Mouse (Mus musculus) retina, adult 2 months (tissue): ENCODE measurements around the gene Aspn.

ENCODE experiments used
- DNase-seq: peaks from one replicate; pipeline ENCODE4 v3.0.0-alpha.2; 2012; ENCODE audit warnings: low read depth, low spot score

Aspn gene

DNA sequence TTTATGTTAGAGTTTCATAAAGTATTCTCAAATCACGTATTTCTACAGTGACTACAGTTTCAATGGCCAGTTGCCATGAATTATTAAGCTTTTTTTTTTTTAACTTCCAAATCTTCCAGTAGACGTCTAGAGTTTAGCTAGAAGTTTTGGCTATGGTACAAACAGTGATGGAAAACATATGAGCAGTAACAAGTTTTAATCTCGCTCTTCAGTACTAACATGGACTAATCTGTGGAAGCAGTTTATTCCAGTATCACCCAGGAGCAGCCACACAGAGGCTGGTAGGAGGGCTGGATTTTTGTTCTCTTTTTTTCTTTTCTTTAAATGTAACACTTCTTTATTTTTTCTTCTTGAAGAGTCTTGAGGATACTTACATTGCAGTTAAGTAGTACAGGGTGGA lies at the start of gene Aspn:
TSS of gene Aspn (plus strand) at position 165 of the 400 bp plus-strand sequence.
- DNase-seq = no peak

DNA sequence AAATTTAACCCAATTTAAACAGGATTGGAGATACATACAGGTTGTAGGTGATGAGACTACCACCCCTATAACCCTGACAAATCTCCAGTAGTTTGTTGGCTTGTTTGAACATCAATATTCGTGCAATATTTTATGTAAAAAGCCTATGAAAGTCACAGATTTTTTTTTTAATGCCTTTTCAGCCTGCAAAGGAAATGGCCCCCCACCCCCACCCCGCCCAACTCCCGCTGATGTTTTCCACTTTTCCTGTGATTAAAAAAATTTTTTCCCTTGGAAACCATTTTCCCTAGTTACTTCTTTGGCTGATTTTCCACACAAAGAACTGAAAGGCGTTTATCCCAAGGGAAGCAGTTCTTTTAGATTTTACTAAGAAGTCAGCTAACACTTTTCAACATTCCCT lies 39.7 kb upstream of the Aspn start, which contains the start of gene Ecm2:
TSS of gene Ecm2 (plus strand) at position 301 of the 400 bp plus-strand sequence.
- DNase-seq = no peak

DNA sequence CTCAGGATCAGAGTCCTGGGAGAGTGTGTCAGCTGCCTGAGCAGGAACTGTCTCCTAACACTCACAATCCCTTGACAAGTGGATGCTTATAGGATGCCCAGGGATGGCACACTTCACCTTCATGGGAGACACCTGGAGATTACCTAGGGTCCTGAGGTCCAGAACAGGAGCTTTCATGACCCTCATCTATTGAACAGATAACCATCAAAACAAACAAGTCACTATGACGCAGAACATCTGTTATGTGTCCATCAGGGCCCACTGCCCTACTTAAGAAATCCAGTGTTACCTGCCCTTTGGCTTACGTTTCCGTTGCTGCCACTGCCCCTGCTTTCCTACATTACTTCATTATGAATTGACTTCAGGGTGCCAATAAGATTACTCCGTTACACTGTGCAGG lies 38.5 kb upstream of the Aspn start:
- no peak for DNase-seq

DNA sequence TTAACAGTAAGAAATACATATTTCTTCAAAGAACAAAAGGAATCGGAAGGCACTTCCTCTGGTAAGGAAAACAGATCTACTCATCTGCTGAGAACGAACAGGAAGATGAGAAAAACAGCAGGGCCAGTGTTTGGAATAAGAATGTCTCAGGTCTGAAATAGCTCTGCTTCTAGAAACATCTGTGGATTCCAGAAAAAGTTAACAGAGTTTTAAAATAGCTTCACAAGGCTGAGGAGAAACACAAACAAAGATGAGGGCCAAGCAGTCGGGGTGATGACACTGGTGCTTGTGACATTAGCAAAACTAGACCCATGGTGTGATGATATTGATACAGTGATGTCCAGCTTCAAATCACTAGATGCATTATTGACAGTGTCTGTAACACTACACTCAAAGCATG lies 37.1 kb upstream of the Aspn start:
- DNase-seq = no peak

DNA sequence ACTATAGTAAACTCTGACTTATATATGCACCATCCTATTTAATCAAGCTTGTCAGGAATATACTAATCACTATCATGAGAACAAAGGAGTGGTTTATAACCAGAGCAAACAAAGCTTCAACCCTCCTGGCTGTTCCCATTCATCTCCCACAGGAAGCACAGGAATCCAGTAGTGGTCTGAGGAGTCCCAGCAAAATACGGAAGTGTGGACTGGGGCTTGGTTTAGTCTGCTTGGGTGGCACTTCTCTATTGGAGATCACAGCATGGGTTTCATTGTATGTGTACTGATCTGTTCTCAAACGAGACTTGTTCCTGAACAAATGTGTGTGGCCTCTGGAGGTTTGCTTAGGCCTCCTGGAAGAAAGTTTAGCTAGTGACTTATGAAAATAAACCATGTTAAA lies 25.5 kb upstream of the Aspn start:
- no peak for DNase-seq

DNA sequence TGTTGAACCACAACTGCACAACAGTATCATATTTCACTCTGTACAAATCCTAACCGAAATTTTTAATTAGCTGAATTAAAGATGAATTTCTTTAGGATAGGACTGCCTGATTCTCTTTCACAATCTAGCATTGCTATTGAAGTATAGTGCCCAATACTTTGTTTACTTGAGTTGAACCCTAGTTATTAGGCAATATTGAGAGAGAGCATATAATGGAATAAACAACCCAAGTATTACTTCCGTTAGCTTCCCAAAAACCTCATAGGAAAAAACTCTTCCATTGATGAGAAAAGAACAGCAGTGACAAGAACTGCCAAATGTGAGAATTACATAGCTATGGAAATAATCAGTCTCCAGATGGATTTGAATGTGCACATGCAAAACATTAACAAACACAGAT lies 18.0 kb upstream of the Aspn start:
- no peak for DNase-seq

DNA sequence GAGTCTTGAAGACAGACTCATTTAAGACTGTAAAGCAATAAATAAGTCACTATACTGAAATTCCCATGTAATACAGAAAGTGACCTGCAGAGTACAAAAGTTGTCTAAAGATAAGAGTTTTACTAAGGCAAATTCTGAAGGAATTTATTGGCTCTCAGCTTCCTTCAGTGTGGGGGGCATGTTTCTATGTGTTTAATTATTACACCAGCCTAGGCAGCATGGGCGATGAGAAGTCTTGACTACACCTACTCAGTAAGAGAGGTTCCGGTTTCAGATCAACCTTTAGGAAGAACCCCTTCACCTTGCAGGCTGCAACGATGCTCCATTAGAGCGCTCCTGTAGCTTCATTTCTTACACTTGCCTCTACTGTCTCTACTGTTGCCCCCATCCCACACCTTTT lies 13.6 kb upstream of the Aspn start:
- no peak for DNase-seq

DNA sequence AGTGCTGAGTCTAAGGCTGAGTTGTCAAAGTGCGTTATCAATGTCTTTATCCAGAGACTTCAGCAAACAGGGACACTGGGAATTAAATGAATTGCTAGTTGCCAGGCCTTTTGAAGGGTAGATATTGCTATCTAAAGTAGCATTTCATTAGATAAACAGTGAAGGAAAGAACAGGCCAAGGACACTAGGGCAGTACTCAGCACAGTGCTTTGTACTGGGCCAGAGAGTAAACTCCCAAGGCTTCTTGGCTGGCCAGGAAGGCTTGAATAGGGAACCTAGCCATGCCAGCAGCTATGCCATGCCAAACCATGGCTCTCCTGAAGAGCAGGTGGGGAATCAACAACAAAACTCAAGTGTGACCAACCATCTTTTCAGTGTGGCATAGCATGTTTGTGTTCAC lies 7.3 kb upstream of the Aspn start:
- no peak for DNase-seq

DNA sequence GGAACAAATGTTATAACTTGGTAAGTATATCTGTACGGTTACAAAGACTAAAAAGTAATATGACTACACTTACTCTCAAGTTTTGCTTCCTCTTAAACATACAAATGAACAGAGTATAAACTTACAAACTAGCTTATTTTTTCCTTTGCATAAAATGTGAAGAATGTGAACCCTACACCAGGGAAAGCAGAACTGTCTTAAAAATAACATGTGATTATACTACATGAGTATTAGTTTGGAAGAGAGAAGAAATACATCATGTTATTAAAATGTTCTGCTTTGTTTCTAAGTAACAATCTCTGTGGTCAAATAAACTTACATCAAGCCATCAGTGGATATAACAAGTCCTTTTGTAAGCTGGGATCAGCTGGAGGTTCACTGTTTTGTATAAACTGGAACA lies 5.5 kb upstream of the Aspn start:
- no peak for DNase-seq

DNA sequence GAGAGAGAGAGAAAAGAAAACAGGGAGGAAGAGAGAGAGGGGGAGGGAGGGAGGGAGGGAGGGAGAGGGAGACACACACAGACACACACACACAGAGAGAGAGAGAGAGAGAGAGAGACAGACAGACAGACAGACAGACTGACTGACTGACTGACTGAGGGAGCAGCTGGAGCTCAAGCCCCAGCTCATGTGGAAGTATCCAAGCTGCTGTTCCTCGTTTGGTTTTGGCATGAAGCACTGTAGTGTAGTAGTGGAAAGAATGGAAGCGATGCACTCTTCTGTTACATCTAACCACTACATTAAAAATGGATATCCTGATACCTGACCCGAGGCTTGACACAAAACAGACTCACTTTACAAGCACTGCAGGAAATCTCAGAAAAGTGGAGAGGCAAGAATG lies 1.4 kb downstream of the Aspn start:
- no peak for DNase-seq

DNA sequence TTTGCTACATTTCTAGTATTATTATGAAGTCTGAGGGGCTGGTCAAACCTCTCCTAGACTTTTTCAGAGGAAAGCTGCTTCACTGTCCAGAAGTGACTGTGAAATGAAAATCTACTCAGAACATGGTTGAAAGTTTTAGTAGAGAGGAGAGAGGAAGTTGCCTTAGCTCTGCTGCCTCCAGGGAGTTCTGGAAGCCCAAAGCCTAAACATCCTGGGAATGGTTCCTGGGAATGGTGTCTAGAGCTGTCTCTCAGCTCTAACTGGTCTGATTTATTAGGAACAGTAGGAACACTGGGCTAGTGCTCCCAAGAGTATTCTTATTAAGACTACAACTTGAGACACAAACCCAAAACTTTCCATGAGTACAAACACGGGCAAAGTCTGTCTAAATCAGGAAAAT lies 2.3 kb downstream of the Aspn start:
- no peak for DNase-seq

DNA sequence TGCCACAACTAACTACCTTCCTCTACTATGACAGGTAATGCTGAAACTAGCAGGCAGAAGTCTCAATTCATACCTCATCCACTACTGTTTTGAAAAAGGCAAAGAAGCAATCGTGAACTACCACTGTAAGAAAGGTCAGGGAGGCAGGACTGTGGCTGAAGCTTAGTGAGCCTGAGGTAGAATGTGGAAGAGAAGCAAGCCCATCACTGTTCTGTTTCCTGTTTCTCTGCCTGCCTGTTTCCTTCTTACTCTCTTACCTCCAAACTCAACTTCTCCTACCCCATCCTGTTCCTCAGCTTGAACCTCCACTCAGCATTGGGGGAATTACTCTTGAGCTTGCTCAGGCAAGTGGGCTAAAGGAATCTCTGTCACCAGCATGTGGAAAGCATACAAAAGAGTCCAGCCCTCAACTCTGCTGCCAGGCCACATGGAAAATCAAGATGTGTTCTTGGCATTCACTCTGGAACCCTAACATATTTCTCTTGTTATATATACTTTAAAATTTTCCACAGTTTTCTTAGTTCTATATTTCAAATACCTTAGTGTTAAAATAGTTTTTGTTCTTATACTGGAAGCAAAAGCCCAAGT lies 3.4 kb downstream of the Aspn start:
- no peak for DNase-seq

DNA sequence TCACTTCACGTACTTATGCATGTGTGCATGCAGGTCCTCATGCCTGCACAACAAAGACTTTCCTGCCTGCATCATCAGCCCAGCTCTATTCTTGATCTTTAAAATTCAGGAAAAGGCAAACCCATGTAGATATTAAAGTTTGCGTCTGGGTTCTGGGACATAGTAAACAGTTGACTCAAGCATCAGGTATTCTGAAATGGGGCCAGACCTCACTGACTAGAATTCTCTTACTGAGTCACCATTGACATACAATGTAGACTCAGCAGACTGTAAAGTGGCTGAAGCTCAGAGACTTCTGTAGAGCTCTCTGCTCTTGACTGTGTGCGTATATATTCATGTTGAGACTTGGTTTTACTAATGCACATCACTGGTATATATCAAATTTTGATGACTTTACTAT lies 5.4 kb downstream of the Aspn start:
- DNase-seq = no peak

DNA sequence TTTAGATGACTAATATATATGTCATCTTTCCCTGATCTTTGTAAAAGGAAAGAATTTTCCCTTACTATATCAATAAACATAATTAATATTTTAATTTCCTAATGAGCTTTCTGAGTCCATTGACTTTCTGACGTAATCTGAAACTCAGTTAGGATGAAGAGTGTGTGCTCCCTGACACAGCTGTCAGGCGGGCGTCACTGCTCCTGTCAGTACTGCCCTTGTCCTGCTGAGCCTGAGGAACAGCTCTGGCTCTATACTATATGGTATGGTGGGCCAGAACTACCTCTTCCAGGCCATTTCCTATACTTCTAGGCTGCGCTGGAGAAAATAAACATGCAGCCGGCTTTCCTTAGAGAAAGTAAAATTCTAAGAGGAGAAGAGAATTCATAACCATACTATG lies 10.3 kb downstream of the Aspn start:
- no peak for DNase-seq

DNA sequence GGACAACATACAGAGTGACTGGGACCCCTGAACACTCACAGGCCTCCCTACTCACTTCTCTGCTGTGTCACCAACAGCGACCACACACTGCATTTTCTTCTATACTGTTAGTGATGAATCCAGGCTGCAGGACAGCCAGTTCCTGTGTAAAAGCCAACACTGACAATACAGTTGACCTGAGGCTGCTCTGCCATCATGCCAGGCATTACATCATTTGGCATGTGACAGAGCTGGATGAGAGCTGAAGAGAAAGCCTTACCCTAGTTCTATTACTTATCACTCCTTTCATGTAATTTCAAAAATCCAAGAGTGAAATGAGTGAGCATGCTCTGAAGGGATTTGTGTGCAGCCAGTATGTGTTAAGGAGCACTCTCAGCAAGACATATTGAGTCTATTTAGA lies 12.0 kb downstream of the Aspn start:
- no peak for DNase-seq

DNA sequence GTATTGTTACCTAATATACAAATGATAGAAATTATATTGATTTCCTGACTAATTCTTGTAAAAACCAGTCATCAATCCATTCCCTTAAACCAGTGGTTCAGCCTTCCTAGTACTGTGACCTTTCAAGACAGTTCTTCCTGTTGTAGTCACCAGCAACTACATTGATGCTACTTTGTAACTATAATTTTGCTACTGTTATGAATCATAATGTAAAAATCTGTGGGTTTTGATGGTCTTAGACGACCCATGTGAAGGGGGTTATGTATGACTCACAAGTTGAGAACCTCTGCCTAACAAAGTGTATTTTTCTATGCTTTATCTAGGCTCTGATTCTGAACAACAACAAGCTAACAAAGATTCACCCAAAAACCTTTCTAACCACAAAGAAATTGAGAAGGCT lies 12.7 kb downstream of the Aspn start:
- no peak for DNase-seq

DNA sequence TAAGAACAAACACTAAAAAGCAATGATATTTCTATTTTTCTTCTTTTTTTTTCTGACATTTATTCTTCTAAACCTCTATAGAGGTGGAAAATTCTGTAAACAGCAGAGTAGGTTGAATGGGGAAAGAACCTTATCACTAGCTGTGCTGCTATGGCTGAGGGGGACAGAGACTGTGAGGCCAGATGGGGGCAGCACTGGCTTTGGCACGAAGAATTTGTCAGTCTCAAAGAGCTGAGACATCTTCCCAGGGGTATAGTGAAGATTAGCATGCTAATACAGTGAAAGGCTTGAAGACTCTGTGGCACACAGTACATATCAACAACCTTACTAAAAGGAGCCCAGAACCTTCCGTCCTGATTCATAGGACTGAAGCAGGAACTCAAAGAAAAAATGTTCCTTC lies 14.9 kb downstream of the Aspn start:
- no peak for DNase-seq

DNA sequence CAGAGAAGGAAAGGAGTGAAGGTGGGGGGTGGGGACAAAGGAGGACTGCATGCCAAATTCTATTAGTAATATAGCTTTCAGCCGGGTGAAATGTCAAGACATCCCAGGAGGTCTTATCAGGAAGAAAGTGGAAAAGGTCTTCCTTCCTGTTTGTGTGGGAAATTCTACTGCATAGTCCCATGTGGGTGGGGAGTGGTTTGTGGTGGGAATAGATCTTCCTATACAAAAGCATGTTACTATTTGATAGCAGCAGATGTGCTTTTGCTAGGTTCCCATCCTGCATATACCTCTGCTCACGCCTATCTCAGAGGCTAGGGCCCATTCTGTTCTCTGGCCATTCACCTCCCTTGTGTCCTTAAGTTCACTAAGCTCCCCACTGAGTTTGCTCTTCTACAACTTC lies 16.6 kb downstream of the Aspn start:
- no peak for DNase-seq

DNA sequence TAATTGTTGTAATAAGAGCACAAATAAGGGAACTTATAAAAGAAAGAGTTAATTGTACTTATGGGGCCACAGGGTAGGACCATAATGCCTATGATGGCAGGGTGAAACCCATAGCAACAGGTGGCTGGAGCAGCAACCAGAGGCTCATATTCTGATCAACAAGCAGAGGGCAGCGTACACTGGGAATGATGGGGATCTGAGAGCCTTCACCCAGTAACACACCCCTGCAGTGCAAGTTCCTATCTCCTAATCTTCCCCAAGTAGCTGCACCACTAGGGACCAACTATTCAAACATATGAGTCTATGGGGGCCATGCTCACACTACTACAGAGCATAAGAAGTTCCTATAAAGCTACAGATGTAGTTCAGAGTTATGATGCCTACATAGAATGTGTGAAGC lies 20.1 kb downstream of the Aspn start:
- no peak for DNase-seq

DNA sequence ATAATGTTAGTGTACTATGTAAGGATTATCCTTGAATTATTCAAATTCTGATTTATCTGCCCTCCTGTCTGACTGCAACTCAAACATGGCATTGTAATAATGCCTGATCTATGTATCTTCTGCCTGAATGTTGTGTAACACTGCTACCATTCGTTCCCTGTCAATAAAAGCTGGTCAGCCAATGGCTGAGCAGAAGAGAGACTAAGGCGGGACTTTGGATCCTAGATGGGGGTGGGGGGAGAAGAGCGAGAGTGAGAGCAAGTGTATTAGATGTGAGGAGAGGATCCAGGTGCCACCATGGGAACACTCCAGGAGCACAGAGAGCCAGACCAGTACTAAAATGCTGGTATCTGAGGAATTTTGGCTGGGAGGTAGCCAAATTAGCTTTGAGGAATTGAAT lies 26.1 kb downstream of the Aspn start:
- no peak for DNase-seq

DNA sequence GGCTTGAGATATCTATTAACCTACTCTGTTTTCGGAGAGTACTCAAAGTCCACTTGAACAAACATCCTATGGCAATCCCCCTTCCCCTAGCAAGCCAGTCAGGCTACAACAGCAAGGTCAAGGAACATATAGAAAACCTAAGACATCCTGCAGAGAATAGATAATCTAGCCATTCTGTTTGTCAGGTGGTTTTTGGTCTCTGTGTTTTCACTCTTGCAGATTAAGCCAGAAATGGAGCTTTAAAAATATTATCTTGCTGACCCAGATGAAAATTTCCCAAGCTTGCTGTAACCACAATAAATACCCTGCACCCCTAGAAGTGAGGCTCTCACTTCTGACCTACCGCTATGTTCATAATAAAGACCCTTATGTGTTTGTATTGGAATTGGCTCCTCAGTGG lies 27.2 kb downstream of the Aspn start:
- no peak for DNase-seq

DNA sequence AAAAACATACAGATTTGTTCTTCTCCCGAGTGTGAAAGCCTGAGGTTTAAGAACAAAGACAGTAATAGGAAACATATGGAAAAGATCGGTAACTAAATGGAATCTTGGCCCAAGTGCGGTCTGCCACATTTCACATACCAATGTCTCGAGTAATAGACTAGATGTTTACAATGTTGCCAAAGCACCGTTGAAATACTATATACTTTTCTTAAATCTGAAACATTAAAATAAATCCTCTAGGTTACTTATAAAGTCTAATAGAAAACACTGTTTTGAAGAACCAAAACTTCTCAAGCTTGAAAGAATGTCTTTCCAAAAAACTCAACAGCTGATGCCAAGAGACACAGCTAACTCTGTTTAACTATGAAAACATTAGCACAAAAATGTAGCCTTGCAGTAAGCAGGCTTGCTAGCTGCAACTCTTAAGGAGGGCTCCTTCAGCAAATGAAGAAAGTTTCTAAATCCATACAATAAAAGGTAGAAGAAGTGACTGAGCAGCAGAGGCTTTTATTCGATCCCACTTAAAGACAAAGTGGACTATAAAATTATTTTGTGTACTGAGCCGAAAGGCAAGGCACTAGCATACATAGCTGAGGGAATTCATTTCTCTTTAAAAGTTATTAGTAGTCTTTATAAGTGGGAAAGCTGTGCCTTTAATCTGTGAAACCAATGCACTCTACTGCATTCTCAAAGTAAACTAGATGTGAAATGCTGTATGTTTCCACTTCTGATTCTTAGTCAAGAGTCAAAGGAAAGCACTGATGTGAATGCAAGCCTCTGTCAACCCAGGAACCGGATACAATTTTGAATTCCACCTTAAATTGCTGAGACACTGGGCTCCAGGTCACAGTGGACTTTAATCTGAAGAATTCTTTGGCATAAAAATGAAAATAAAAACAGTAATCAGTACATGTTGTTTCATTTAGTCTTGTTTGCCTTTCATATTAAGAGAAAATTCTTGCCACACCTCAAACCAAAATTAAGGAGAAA lies 37.6 kb downstream of the Aspn start, which contains the start of gene Omd:
TSS of gene Omd (plus strand) at position 922 of the 990 bp plus-strand sequence.
- no peak for DNase-seq

DNA sequence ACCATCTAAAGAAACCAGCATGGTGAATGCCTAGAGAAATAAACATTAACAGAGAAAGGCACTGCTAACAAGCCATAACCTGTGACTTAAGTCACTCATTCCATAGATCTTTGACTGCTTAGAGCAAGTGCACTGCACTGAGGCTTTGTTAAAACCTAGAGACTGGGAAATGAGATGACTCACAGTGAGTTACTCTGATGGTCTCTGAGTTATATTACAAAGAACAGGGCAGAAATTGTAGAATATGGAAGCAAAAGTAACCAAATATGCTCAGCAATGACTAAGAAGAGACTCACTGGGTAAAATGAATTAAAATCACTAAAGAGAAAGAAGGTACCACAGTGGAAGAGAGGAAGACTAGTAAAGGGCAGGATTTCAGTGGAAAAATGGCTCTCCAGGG lies 39.6 kb downstream of the Aspn start:
- DNase-seq = no peak
